Mouse (Mus musculus) C2C12 (cell line): ENCODE data around the gene Eif4g3. TPM values are rescaled to one million over a fixed set of nuclear protein-coding genes. Genes with fewer than 3 reads are reported as not detected.

ENCODE experiments used
- H3K27me3 ChIP-seq: one replicate; pipeline ENCODE4 v1.6.1; 2011; ENCODE audit not compliant: control insufficient read depth, insufficient read depth, insufficient read length
- H3K36me3 ChIP-seq: one replicate; pipeline ENCODE4 v1.6.1; 2011; ENCODE audit not compliant: control insufficient read depth, insufficient read depth
- H3K4me3 ChIP-seq: one replicate; pipeline ENCODE4 v1.5.1; 2011; ENCODE audit warnings: mild to moderate bottlenecking, control low read depth; ENCODE audit not compliant: poor library complexity, insufficient read depth, severe bottlenecking
- H3K79me2 ChIP-seq: one replicate; pipeline ENCODE4 v1.6.1; 2011; ENCODE audit not compliant: control insufficient read depth, insufficient read depth
- H3K79me3 ChIP-seq: one replicate; pipeline ENCODE4 v1.6.1; 2011; ENCODE audit warnings: low read depth, control low read depth
- H3ac ChIP-seq: one replicate; pipeline ENCODE3; 2011; ENCODE audit warnings: low read depth; ENCODE audit not compliant: control insufficient read depth, insufficient read length
- CEBPB ChIP-seq: IDR thresholded peaks from one replicate; pipeline ENCODE4 v1.6.1; 2011; ENCODE audit warnings: low read depth, mild to moderate bottlenecking, control low read depth, moderate library complexity
- CTCF ChIP-seq: IDR thresholded peaks from one replicate; pipeline ENCODE4 v1.5.1; 2011; ENCODE audit not compliant: control insufficient read depth, insufficient read depth, insufficient read length
- FOSL1 ChIP-seq: IDR thresholded peaks from one replicate; pipeline ENCODE4 v1.8.0; 2011; ENCODE audit warnings: mild to moderate bottlenecking, low read length; ENCODE audit not compliant: poor library complexity, insufficient read depth, severe bottlenecking
- MAX ChIP-seq: IDR thresholded peaks from one replicate; pipeline ENCODE4 v1.6.1; 2011; ENCODE audit warnings: mild to moderate bottlenecking, control low read depth
- MYOD1 ChIP-seq: IDR thresholded peaks from one replicate; pipeline ENCODE4 v1.6.1; 2011; ENCODE audit warnings: low read depth; ENCODE audit not compliant: control insufficient read depth, insufficient read length
- MYOG ChIP-seq: IDR thresholded peaks from one replicate; pipeline ENCODE4 v1.6.1; 2011; ENCODE audit not compliant: control insufficient read depth, insufficient read length; ENCODE audit errors: extremely low read depth
- USF1 ChIP-seq: IDR thresholded peaks from one replicate; pipeline ENCODE4 v1.6.1; 2011; ENCODE audit warnings: low read depth, mild to moderate bottlenecking, control low read depth, moderate library complexity
- polyA plus RNA-seq: library from polyadenylated mRNA; unstranded; fragments of >200 nt; fragmentation: generic; extraction: Trizol; gene quantifications from one replicate; pipeline ENCODE4 v1.2.1, GENCODE M21; 2012; ENCODE audit warnings: missing spikeins

Eif4g3 gene
- polyA plus RNA-seq, 1 experiment = 24.3 TPM

GRCm38 (mm10) chr4:138037110-138037509 is 44.3 kb downstream of the Eif4g3 start:
- Histone ChIP-seq H3K36me3 (no peaks in the 10 kb centered on the region), H3ac (no peak overlapping the region), H3K79me3 (peaks cover 28% of the 10 kb centered on the region), H3K79me2 (peaks cover 93% of the 10 kb centered on the region), H3K4me3 (no peak overlapping the region), H3K27me3 (no peaks in the 10 kb centered on the region)
- TF ChIP-seq CEBPB = no peak
- no peak for TF ChIP-seq MYOD1
- no peak for TF ChIP-seq CTCF
- no peak for TF ChIP-seq MAX
- no peak for TF ChIP-seq FOSL1
- TF ChIP-seq USF1 = no peak
- TF ChIP-seq MYOG = no peak

GRCm38 (mm10) chr4:138037896-138038295 is 45.1 kb downstream of the Eif4g3 start:
- Histone ChIP-seq H3ac (no peak overlapping the region), H3K79me2 (peaks cover 92% of the 10 kb centered on the region), H3K27me3 (no peaks in the 10 kb centered on the region), H3K36me3 (no peaks in the 10 kb centered on the region), H3K4me3 (no peak overlapping the region), H3K79me3 (peaks cover 28% of the 10 kb centered on the region)
- no peak for TF ChIP-seq MYOG
- TF ChIP-seq CTCF = no peak
- TF ChIP-seq USF1 = no peak
- no peak for TF ChIP-seq MYOD1
- no peak for TF ChIP-seq CEBPB
- TF ChIP-seq FOSL1 = no peak
- no peak for TF ChIP-seq MAX

- Histone ChIP-seq H3K4me3 (no peak overlapping the region), H3K79me2 (peaks cover 88% of the 10 kb centered on the region), H3K36me3 (no peaks in the 10 kb centered on the region), H3K79me3 (peaks cover 26% of the 10 kb centered on the region), H3ac (no peak overlapping the region), H3K27me3 (no peaks in the 10 kb centered on the region)
- TF ChIP-seq CEBPB (no peak), CTCF (no peak)
These were observed 45.8 kb downstream of the Eif4g3 start for GRCm38 (mm10) chr4:138038365-138039274.

- Histone ChIP-seq H3K79me2 (peaks cover 82% of the 10 kb centered on the region), H3K36me3 (no peaks in the 10 kb centered on the region), H3K79me3 (peaks cover 26% of the 10 kb centered on the region)
These were observed 46.4 kb downstream of the Eif4g3 start for GRCm38 (mm10) chr4:138039275-138039651.

GRCm38 (mm10) chr4:138040589-138040988 is 47.8 kb downstream of the Eif4g3 start:
- no peak overlapping the region for H3K4me3 ChIP-seq
- no peaks in the 10 kb centered on the region for H3K27me3 ChIP-seq
- H3ac ChIP-seq = no peak overlapping the region
- TF ChIP-seq MYOD1 (no peak), USF1 (no peak), FOSL1 (no peak), CEBPB (no peak), MYOG (no peak), MAX (no peak), CTCF (no peak)
- H3K36me3 ChIP-seq = peaks cover 5% of the 10 kb centered on the region
- H3K79me2 ChIP-seq = peaks cover 77% of the 10 kb centered on the region
- peaks cover 27% of the 10 kb centered on the region for H3K79me3 ChIP-seq

More at GRCm38 (mm10) chr4:138039275-138039651, 46.4 kb downstream of the Eif4g3 start:
- H3K4me3 ChIP-seq = no peak overlapping the region
- no peaks in the 10 kb centered on the region for H3K27me3 ChIP-seq
- no peak for TF ChIP-seq CEBPB
- no peak for TF ChIP-seq MAX
- TF ChIP-seq CTCF = no peak
- TF ChIP-seq MYOG = no peak
- TF ChIP-seq MYOD1 = no peak
- no peak for TF ChIP-seq FOSL1
- TF ChIP-seq USF1 = no peak
- H3ac ChIP-seq = no peak overlapping the region

- no peaks in the 10 kb centered on the region for H3K27me3 ChIP-seq
- peaks cover 15% of the 10 kb centered on the region for H3K36me3 ChIP-seq
- H3ac ChIP-seq = no peak overlapping the region
- peaks cover 31% of the 10 kb centered on the region for H3K79me3 ChIP-seq
- no peak overlapping the region for H3K4me3 ChIP-seq
- peaks cover 66% of the 10 kb centered on the region for H3K79me2 ChIP-seq
- TF ChIP-seq MAX (no peak), CEBPB (no peak)
These were observed 48.9 kb downstream of the Eif4g3 start for GRCm38 (mm10) chr4:138041566-138042256.
